Mouse (Mus musculus) myocyte (in vitro differentiated cells): ENCODE measurements around the gene Ucp3. TPM values are rescaled to one million over a fixed set of nuclear protein-coding genes. Genes with fewer than 3 reads are reported as not detected.

ENCODE experiments used
- H3K27me3 ChIP-seq: one replicate; pipeline ENCODE4 v1.6.1; 2011; ENCODE audit not compliant: control insufficient read depth, insufficient read depth, insufficient read length
- H3K36me3 ChIP-seq: one replicate; pipeline ENCODE4 v1.6.1; 2011; ENCODE audit not compliant: control insufficient read depth, insufficient read depth
- H3K4me2 ChIP-seq: one replicate; pipeline ENCODE4 v1.6.1; 2011; ENCODE audit warnings: low read depth, control low read depth
- H3K4me3 ChIP-seq: one replicate; pipeline ENCODE4 v1.5.1; 2011; ENCODE audit warnings: mild to moderate bottlenecking, control low read depth, moderate library complexity
- H3K79me2 ChIP-seq: one replicate; pipeline ENCODE4 v1.6.1; 2011; ENCODE audit not compliant: control insufficient read depth, insufficient read depth
- H3ac ChIP-seq: one replicate; pipeline ENCODE4 v1.6.1; 2011; ENCODE audit not compliant: control insufficient read depth, insufficient read length
- CEBPB ChIP-seq: IDR thresholded peaks from 2 replicates; pipeline ENCODE4 v1.6.1; 2011; ENCODE audit warnings: mild to moderate bottlenecking, moderate library complexity; ENCODE audit not compliant: poor library complexity, insufficient read depth, severe bottlenecking
- E2F4 ChIP-seq: IDR thresholded peaks from one replicate; pipeline ENCODE4 v1.6.1; 2011; ENCODE audit warnings: mild to moderate bottlenecking, control low read depth, moderate library complexity; ENCODE audit not compliant: insufficient read depth
- MAX ChIP-seq: IDR thresholded peaks from one replicate; pipeline ENCODE4 v1.6.1; 2011; ENCODE audit warnings: low read depth, mild to moderate bottlenecking, control low read depth
- MYOD1 ChIP-seq, 3 experiments: IDR thresholded peaks; one replicate each; pipeline ENCODE4 v1.6.1; 2011; ENCODE audit warnings: control low read depth in 2 of 3, low read depth in 2 of 3, mild to moderate bottlenecking in 2 of 3, moderate library complexity in 1 of 3; ENCODE audit not compliant: insufficient read length in 2 of 3, control insufficient read depth in 1 of 3
- MYOG ChIP-seq, 3 experiments: IDR thresholded peaks; one replicate each; pipeline ENCODE4 v1.6.1; 2011; ENCODE audit warnings: control low read depth in 2 of 3, low read depth in 2 of 3, mild to moderate bottlenecking in 2 of 3; ENCODE audit not compliant: insufficient read length in 2 of 3, control insufficient read depth in 1 of 3, insufficient read depth in 1 of 3
- POLR2A ChIP-seq: IDR thresholded peaks from one replicate; pipeline ENCODE4 v1.6.1; 2011; ENCODE audit warnings: low read depth, mild to moderate bottlenecking, control low read depth, moderate library complexity; ENCODE audit not compliant: insufficient read length
- POLR2AphosphoS2 ChIP-seq: IDR thresholded peaks from one replicate; pipeline ENCODE4 v1.6.1; 2011; ENCODE audit warnings: low read depth, control low read depth; ENCODE audit not compliant: insufficient read length
- REST ChIP-seq: IDR thresholded peaks from one replicate; pipeline ENCODE4 v1.6.1; 2011; ENCODE audit warnings: mild to moderate bottlenecking, control low read depth, moderate library complexity; ENCODE audit not compliant: insufficient read depth, insufficient read length
- SRF ChIP-seq: IDR thresholded peaks from one replicate; pipeline ENCODE4 v1.6.1; 2011; ENCODE audit warnings: low read depth; ENCODE audit not compliant: control insufficient read depth, insufficient read length
- TCF12 ChIP-seq: IDR thresholded peaks from one replicate; pipeline ENCODE4 v1.6.1; 2011; ENCODE audit warnings: mild to moderate bottlenecking, control low read depth; ENCODE audit not compliant: poor library complexity, insufficient read depth, severe bottlenecking
- TCF3 ChIP-seq: IDR thresholded peaks from one replicate; pipeline ENCODE4 v1.6.1; 2011; ENCODE audit warnings: low read depth, control low read depth; ENCODE audit not compliant: insufficient read length
- USF1 ChIP-seq: IDR thresholded peaks from one replicate; pipeline ENCODE4 v1.6.1; 2011; ENCODE audit warnings: low read depth, mild to moderate bottlenecking, control low read depth, moderate library complexity
- polyA plus RNA-seq: library from polyadenylated mRNA; unstranded; fragments of >200 nt; fragmentation: generic; extraction: Trizol; gene quantifications from one replicate; pipeline ENCODE4 v1.2.1, GENCODE M21; 2012; ENCODE audit warnings: missing spikeins

Ucp3 gene
- polyA plus RNA-seq, 1 experiment: 2.2 TPM

DNA sequence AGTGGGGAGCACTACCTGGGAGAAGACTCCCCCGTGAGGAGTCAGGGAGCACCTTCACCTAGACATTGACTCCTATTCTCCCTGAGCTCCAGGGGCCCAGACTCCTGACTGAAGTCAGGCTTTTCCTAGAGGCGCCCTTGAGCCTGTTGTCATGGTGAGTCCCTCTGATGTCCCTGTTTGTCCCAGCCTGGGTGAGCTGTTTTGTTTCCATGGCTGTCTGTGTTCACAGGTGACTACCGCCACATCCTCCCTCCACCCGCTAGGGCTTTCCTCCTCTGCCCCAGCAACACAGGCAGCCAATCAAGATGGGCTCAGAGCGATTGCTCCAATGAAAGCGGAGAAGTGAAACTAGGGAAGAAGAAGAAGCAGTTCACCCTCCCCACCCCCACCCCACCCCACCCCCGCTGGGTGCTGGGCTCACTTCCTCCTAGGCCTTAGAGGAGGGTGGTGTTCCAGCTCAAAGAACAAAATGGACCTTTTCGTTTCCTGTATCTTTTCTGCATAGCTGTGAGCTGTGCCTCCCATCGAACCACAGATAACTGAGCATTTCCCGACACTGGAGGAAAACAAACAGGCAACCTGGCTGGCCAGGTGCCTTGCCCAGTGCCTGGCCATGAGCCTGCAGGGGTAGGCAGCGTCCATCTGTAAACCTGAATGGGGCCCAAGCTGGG is 22.9 kb downstream of the Ucp3 start:
- no peaks in the 10 kb centered on the region for H3K27me3 ChIP-seq
- H3K4me3 ChIP-seq: no peak overlapping the region
- H3K4me2 ChIP-seq: no peak overlapping the region
- no peak overlapping the region for H3ac ChIP-seq
- no peak for TF ChIP-seq MAX
- no peak for TF ChIP-seq MYOG (IDR thresholded peaks at IDR 0.05; ENCODE audit: control insufficient read depth in 1 of 3, insufficient read depth in 1 of 3, insufficient read length in 2 of 3, low read depth in 2 of 3)
- TF ChIP-seq POLR2AphosphoS2: no peak
- no peak for TF ChIP-seq USF1
- no peak for TF ChIP-seq TCF3
- TF ChIP-seq POLR2A: no peak
- no peak for TF ChIP-seq SRF
- TF ChIP-seq REST: no peak
- TF ChIP-seq E2F4: no peak
- no peak for TF ChIP-seq TCF12
- no peak for TF ChIP-seq MYOD1 (IDR thresholded peaks at IDR 0.05; ENCODE audit: control insufficient read depth in 1 of 3, insufficient read length in 2 of 3, low read depth in 2 of 3)
- no peak for TF ChIP-seq CEBPB
- H3K36me3 ChIP-seq: no peaks in the 10 kb centered on the region
- H3K79me2 ChIP-seq: no peaks in the 10 kb centered on the region

DNA sequence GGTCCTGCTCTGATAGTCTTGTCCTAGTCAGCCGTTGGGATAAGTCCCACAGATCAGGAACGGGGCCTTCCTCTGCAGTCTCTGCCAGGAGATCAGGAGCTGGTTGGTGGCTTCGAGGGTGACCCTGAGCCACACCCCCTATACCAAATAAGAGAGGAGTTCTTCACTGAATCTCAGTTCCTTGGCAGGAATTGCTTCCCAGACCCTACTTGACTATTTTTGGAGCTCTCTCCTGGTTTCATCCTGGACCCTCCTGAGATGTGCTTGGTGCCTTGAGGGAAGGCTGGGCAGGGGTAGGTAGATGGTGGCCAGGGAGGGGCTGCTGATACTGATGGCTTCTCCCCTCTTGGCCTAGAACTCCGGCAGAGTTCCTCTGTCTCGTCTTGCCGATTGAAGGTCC is 23.6 kb downstream of the Ucp3 start:
- Histone ChIP-seq H3K27me3 (no peaks in the 10 kb centered on the region), H3K36me3 (no peaks in the 10 kb centered on the region), H3ac (no peak overlapping the region), H3K79me2 (no peaks in the 10 kb centered on the region), H3K4me2 (no peak overlapping the region), H3K4me3 (no peak overlapping the region)
- TF ChIP-seq E2F4 (no peak), POLR2AphosphoS2 (no peak), MYOG (IDR thresholded peaks at IDR 0.05; ENCODE audit: control insufficient read depth in 1 of 3, insufficient read depth in 1 of 3, insufficient read length in 2 of 3, low read depth in 2 of 3) (no peak), REST (no peak), MAX (no peak), SRF (no peak), TCF12 (no peak), TCF3 (no peak), MYOD1 (IDR thresholded peaks at IDR 0.05; ENCODE audit: control insufficient read depth in 1 of 3, insufficient read length in 2 of 3, low read depth in 2 of 3) (no peak), USF1 (no peak)

GRCm38 (mm10) chr7:100496791-100497190 is 24.0 kb downstream of the Ucp3 start:
- Histone ChIP-seq H3K27me3 (no peaks in the 10 kb centered on the region), H3K79me2 (no peaks in the 10 kb centered on the region), H3K4me3 (no peak overlapping the region), H3ac (no peak overlapping the region), H3K36me3 (no peaks in the 10 kb centered on the region), H3K4me2 (no peak overlapping the region)
- TF ChIP-seq E2F4: no peak
- TF ChIP-seq TCF3: no peak
- TF ChIP-seq CEBPB: no peak

- TF ChIP-seq SRF (no peak), TCF3 (no peak), MYOG (IDR thresholded peaks at IDR 0.05; ENCODE audit: control insufficient read depth in 1 of 3, insufficient read depth in 1 of 3, insufficient read length in 2 of 3, low read depth in 2 of 3) (no peak), POLR2A (no peak), E2F4 (no peak), REST (no peak), POLR2AphosphoS2 (no peak), CEBPB (no peak), MAX (no peak), USF1 (no peak), TCF12 (no peak), MYOD1 (IDR thresholded peaks at IDR 0.05; ENCODE audit: control insufficient read depth in 1 of 3, insufficient read length in 2 of 3, low read depth in 2 of 3) (no peak)
- Histone ChIP-seq H3K79me2 (no peaks in the 10 kb centered on the region), H3K36me3 (no peaks in the 10 kb centered on the region), H3K4me3 (no peak overlapping the region), H3K4me2 (no peak overlapping the region), H3K27me3 (no peaks in the 10 kb centered on the region), H3ac (no peak overlapping the region)
Measured at GRCm38 (mm10) chr7:100497402-100497801, 24.6 kb downstream of the Ucp3 start.

DNA sequence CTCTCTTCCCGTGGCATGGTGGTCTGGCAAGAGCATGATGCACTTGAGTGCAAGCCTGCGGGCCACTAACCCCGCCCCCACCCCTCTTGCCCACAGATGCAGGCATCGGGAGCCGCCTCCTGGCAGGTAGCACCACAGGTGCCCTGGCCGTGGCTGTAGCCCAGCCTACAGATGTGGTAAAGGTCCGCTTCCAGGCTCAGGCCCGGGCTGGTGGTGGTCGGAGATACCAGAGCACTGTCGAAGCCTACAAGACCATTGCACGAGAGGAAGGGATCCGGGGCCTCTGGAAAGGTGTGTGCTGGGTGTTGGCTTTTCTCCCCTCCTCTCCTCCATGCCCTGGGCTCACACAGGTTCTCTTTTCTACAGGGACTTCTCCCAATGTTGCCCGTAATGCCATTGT is 25.2 kb downstream of the Ucp3 start:
- H3K4me3 ChIP-seq: no peak overlapping the region
- no peaks in the 10 kb centered on the region for H3K79me2 ChIP-seq
- no peak overlapping the region for H3K4me2 ChIP-seq
- no peak overlapping the region for H3ac ChIP-seq
- H3K27me3 ChIP-seq: no peaks in the 10 kb centered on the region
- H3K36me3 ChIP-seq: no peaks in the 10 kb centered on the region
- TF ChIP-seq MYOG (IDR thresholded peaks at IDR 0.05; ENCODE audit: control insufficient read depth in 1 of 3, insufficient read depth in 1 of 3, insufficient read length in 2 of 3, low read depth in 2 of 3): no peak
- no peak for TF ChIP-seq E2F4
- no peak for TF ChIP-seq POLR2A
- no peak for TF ChIP-seq POLR2AphosphoS2
- TF ChIP-seq CEBPB: no peak
- TF ChIP-seq MYOD1 (IDR thresholded peaks at IDR 0.05; ENCODE audit: control insufficient read depth in 1 of 3, insufficient read length in 2 of 3, low read depth in 2 of 3): no peak
- no peak for TF ChIP-seq USF1
- TF ChIP-seq TCF3: no peak
- TF ChIP-seq TCF12: no peak
- no peak for TF ChIP-seq REST
- no peak for TF ChIP-seq MAX
- no peak for TF ChIP-seq SRF
